Mouse (Mus musculus) small intestine, adult 10 weeks (tissue): ENCODE results near the gene Kif17. TPM values are rescaled to one million over a fixed set of nuclear protein-coding genes. Genes with fewer than 3 reads are reported as not detected.

Experiments used
- polyA plus RNA-seq: library from polyadenylated mRNA; stranded (reverse); fragments of 350-450 nt; fragmentation: Illumina TruSeq; extraction: RNeasy Lipid Tissue Mini Kit (QIAGEN cat#74804); gene quantifications from one replicate; pipeline ENCODE4 v1.2.3, GENCODE M21; 2014; ENCODE audit warnings: low replicate concordance

Gene Kif17
- polyA plus RNA-seq = not detected

GRCm38 (mm10) chr4:138250088-138250960, at the start of gene Kif17, which contains the start of gene Sh2d5:
Kif17 (plus strand) TSS chr4:138250435.
Sh2d5 (plus strand) TSS chr4:138250403.

GRCm38 (mm10) chr4:138216200-138216890, 33.9 kb upstream of the Kif17 start, which contains the start of gene Hp1bp3:
Hp1bp3 (plus strand) TSS chr4:138216296.

GRCm38 (mm10) chr4:138304340-138305104, 54.3 kb downstream of the Kif17 start, which contains the start of gene Ddost:
Ddost (plus strand) TSS chr4:138304730.

GRCm38 (mm10) chr4:138326077-138326695, 76.0 kb downstream of the Kif17 start, which contains the start of gene Pink1:
Pink1 (minus strand) TSS chr4:138326307.

Other genes starting within 250 kb of the Kif17 start
- 73.7 TPM for gene Hp1bp3, start 34.1 kb upstream of the Kif17 start, polyA plus RNA-seq
- gene Sh2d5, start within 50 bp of the Kif17 start, polyA plus RNA-seq = not detected
- 6.3 TPM for gene Ddost, start 54.3 kb downstream of the Kif17 start, polyA plus RNA-seq
- gene Pink1, start 75.9 kb downstream of the Kif17 start, polyA plus RNA-seq = 56.0 TPM
- 5.1 TPM for gene Cda, start 117.6 kb downstream of the Kif17 start, polyA plus RNA-seq
- not detected for gene Fam43b, start 146.1 kb downstream of the Kif17 start, polyA plus RNA-seq
- gene Mul1, start 184.2 kb downstream of the Kif17 start, polyA plus RNA-seq = 3.6 TPM
- 49.8 TPM for gene Camk2n1, start 203.9 kb downstream of the Kif17 start, polyA plus RNA-seq